Mouse (Mus musculus) cerebellum, adult 18-20 months (tissue): ENCODE measurements at regions not wholly inside any gene's neighbourhood (a gene's known extent, or its start where the extent isn't known, plus 50 kb on each side); places are given as distances from the start of the nearest gene placed in this dataset.

ENCODE experiments used
- DNase-seq, 2 experiments: peaks; one replicate each; pipeline ENCODE4 v3.0.0; 2021

DNA sequence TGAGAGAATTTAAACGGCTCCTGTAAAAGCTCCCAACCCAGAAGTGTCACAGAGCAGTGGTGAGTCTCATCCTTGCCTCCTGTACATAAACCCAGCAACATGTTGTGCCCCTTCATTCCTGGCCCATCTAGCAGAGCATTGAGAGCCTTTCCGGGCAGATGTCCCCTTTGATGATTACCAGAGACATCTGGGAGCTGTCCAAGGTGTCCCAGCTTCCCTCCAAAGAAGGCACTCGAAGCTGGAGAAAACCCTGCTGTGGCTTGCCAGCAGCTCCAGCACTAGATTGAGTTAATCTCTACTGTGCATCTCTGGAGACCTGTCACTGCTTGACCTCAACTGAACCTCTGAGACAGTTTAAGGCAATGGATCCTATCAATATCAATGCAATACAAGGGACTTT is 86.4 kb upstream of the Mycn start:
- DNase-seq = no peak

DNA sequence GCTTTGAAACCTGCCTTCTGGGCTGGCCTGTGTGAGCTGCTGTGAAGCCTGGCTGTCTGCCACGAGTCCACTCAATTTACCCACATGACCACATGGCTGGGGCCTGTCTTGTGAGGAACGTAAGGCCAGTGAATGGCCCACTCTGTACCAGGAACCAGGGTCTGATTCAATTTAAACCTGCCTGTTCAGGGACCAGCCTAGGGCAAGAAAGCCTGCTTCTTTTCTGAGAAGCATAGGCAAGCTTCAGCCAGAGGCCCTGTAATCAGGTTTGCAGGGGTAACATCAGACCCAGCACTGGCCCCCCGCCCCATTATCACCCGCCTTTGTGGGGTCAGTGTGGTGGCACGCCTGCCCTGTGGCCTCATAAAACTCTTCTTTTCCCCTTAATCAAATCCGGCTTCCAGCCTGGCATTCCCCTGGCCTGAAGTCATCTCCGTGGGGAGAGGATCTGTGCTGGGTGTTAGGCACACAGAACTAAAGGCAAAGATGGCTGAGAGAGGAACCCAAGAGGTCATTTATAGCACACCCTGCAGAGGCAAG is 84.4 kb upstream of the Mycn start:
- no peak for DNase-seq

DNA sequence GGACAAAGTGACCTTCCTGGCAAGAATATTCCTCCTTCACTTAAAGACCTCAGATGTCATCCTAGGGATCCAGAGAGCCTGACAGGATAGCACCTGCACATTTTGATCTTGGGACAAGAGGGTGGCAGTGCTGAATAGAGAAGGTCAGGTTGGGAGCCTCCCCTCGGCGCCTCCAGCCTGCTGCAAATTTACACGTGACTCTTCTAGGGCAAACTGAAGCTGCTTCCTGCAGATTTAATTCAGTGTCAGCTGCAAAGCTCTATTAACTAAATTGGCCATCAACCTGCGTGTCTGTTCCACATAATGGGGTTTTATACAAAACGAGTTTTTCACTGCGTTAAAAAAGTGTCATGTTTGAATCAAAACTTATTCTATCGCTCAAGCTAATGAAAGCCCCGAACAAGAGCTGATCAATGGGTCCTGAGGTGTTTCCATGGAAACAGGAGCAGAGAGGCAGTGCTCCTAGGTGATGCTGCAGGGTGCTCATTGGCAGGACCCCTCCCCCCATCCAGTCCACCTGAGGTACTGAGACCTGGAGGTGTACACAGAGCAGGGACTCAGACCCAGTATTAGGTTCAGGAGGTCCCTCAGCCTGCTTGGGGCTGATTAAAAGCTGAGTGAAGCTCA is 82.6 kb upstream of the Mycn start:
- DNase-seq = peak in 1 of 2 experiments; percentile 4

DNA sequence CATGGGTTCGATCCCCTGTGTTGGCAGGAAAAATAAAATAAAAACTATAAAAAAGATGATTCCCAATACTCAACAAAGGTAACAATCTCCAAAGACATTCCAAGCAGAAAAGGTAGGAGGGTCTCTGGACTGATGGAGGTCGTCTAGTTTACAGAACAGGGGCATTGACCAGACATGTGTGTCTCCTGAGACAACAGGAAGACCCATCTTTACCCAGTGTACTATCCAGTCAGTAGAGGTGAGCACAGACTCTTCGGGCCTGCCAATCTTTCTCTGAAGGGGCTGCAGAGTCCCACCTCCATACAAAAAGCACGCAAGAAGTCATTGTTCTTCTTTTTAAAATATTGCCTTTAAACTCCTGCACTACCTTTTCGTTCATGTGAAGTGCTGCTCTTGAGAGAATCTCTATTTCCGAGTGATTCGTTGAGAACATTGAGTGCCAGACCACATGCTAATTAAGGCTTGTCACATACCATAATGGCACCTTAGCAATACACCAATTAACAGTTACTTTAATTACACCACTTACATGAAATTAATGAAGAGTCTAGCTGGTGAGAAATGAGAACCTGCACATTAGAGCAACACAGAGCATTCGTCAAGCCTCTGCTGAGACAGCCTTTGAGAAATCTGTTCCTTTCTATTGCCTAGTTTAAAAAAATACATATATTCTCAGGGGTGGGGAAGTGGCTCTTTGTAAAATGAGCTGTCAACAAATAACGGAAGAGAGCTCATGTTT is 69.5 kb upstream of the Mycn start:
- no peak for DNase-seq

DNA sequence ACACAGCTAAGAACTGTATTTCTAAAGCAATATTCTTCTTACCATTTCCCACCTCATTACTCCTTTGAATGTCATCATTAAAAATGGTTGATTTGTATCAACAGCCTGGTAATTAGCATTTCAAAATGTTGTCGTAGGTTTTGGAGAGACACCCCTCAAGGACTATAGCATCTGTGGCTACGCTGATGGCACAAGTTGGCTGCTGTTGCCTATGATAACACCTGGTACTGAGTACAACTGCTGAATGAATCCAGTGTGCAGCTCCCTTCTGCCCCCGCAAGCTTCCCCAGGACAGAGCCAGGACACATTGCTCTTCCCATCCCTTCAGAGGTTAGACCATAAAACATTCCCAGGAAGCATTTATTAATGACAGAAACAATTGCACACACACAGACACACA is 68.7 kb upstream of the Mycn start:
- DNase-seq = no peak

DNA sequence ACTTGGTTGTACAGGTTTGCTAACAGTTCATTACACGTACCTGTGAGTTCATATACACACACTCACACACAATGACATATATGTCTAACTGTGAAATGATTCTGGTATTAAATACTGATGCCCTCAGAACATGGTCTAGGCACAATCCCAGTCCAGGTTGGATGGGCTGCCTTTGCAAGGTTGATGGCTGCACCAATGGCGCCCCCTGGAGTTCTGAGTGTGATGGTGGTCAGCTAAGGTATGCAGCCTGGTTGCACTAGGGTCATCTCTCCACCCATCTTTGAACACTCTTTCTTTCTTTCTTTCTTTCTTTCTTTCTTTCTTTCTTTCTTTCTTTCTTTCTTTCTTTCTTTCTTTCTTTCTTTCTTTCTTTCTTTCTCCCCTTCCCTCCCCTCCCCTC is 67.8 kb upstream of the Mycn start:
- DNase-seq = no peak

DNA sequence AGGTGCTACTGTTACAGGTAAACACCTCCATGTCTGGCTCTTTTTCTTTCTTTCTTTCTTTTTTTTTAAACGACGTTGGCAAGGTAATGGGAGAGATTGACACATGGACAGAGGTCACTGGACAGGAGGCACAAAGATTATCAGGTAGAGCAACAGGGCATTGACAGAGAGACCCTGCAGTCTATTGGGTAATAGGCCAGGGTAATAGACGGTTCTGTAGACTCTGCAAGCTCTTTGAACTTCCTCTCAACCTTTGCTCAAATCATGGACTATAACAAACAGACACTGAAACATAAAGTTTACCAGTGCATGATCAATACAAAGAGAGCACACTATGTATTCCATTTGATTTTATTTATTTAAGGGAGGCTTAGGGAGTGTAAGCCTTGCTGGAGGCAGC is 61.0 kb upstream of the Mycn start:
- no peak for DNase-seq

DNA sequence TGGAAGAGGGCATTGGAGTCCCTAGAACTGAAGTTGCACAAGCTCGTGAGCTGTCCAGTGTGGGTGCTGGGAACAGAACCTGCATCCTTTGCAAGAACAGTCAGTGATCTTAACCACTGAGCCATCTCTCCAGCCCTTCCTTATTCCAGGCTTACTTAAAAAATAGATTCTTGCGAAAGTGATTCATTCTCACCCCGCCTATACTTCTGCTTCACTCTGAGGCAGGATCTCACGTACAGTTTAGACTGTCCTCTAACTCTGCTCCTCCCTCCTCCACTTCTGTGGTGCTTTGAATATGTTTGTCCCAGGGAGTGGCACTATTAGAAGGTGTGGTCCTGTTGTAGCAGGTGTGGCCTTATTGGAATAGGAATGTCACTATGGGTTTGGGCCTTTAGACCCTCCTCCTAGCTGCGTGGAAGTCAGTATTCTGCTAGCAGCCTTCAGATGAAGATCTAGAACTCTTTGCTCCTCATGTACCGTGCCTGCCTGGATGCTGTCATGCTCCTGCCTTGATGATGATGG is 60.4 kb upstream of the Mycn start:
- no peak for DNase-seq

DNA sequence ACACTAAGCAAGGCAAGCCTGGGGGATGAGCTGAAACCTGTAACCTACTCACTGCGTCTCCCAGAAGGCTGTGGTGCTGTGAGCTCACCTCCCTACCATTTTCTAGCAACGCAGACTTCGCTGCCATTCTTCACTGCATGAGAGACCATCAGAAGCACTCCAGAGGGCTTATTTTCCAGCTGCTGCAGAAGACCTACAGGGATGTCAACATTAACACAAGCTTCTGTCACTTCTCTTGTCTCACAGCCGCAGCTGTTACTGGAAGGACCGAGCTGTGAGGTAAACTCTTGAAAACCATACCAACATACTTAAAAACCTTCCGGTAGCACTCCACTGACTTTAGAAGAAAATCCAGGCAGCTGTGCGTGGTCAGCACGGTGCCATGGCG is 54.3 kb upstream of the Mycn start:
- DNase-seq = no peak

DNA sequence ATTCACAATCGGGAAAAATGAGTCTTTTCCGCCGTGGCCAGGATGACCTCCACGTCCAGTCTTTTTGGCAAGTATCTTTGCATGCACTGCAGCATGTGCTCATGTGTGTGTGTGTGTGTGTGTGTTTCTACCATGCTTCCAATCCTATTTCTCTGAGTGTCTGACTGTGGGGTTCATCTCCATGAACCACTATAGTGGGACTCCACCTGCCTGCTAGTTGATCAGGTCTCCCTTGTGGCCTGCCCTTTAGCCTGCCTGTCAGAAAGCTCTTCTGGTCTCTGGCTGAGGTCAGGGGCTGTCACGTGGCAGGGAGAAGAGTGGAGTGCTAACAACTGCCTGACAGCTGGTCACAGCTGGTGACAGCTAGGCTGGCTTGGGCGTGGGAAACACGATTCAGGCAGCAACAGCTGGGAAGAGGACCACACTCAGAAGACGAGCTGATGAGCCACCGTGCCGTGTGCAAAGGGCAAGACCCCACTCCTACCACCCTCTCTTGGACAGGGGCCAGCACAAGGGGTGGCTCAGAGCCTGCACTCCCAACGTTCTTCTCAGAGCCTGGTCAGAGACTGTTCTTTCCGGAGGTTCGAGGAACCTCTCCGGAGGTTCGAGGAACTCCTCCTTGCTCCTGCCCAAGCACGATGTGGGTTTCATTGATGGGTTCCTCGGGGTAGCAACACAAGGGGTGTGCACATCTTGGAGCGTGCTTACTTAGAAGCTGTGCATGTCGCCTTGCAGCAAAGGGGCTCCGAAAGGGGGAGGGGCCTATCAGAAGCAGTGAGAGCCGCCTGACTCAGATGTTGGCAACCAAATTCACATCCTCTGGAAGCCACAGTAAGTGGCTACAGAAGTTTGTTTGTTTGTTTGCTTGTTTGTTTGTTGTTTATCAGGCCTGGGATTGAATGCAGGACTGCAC is 53.6 kb upstream of the Mycn start:
- no peak for DNase-seq

DNA sequence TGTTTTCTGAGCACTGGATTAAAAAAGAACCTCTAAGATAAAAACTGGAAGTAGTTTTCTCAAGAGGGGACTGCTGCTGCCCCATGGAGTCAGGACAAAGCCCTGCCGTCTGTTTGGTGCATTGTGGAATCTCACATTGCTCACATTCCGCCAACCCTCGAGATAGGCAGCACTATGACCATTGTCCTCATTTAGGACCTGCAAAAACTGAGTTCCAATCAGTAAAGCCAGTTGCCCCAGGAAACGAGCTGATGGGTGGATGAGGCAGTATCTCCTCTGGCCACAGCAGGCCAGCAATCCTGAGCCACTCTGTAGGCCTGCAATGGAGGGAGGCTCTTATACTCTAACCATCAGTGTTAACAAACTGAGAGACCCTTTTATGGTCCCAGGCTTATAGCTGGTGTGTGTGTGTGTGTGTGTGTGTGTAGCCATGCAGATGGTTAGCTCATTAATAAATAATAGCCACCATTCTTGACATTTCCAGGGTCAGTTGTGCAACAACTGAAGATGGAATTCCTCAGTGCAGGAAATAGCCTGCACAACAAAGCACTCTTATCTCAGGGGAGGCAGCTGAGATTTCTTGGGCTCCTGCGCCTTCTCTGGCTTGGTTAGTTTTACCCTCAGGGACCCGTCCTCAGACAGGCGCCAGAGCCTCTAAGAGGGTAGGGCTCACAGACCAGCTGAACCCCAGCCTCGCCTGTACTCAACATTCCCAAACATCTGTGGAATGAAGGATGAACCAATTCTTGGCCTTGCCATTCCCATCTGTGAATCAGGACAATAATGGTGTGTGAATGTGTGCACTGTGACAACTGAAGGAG is 52.4 kb upstream of the Mycn start:
- DNase-seq = no peak
